Mouse (Mus musculus): Measurements from ENCODE around the gene Nfib. TPM values are rescaled to one million over a fixed set of nuclear protein-coding genes. Genes with fewer than 3 reads are reported as not detected.

Gene Nfib
- not detected in 2 replicates for total RNA-seq (2014; fragmentation: Nextera tagmentation)
- total RNA-seq (2017), result 0.12 and 0.16 TPM in 2 replicates
- polyA plus RNA-seq (2012), result not detected in 2 replicates

DNA sequence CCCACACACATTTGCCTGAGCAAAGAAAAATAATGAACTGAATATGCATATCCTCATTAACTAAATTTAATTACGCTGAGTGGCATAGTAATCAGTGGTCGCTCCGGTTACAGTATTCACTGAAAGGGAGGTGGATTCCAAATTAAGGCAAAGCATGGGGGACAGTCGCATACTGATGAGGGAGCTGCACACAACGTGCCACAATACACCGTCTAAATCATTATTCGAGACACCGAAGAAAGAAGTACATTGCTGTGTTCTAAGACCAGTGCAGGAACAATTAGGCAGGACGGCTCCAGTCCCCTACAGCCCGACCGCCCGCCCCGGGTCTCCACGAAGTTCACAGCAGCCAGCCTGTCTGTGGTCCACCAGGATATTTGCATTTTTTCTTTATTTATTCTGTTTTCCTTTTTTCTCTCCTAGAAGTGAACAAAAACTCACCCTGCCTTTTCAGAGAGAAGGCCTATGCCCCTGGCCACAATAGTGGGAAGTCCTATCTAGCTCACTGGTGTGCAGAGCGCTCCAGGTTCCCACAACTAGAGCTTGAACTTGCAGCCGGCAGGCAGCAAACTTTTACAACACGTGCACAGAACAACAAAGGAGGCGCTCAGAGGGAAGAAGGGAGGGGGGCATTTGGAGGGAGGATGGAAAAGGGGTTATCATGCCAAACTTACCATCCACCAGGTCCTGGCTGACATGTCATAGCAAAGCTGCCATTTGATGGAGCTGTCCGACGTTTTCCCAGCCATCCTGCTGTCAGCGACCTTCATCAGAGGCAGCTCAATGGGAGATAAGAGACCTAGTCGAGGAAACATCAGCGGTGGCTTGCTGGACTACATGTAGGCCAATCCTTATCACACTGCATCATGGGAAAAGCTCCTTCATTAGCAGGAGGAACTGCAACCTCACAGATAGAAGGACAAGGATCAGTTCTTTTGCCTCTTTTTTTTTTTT lies at the start of gene Nfib:
Nfib (minus strand) TSS at position 910 of the 954 bp plus-strand sequence.
- Histone ChIP-seq H3K4me1 (ENCODE audit: insufficient read depth, low read depth, low read length) (no peaks in the 10 kb centered on the region), H3K27me3 (ENCODE audit: insufficient read depth, low read length) (no peaks in the 10 kb centered on the region), H3K4me3 (ENCODE audit: low read depth, low read length) (no peak within 1 kb of the TSS), H3K36me3 (replicated peaks) (no peaks in the 10 kb centered on the region), H3K9me3 (replicated peaks) (peaks cover 35% of the 10 kb centered on the region)
- no peak for ATAC-seq (ENCODE audit: extremely low read depth, insufficient number of reproducible peaks, low FRiP score, poor library complexity, severe bottlenecking)
- TF ChIP-seq GATA2 (IDR thresholded peaks at IDR 0.05; ENCODE audit: borderline replicate concordance, low read depth, low read length) (no peak), POLR2AphosphoS5 (IDR thresholded peaks at IDR 0.05; ENCODE audit: insufficient replicate concordance, low read depth, low read length) (no peak), CTCF (IDR thresholded peaks at IDR 0.05; ENCODE audit: low read depth, low read length) (no peak), GATA1 (IDR thresholded peaks at IDR 0.05; ENCODE audit: borderline replicate concordance, low read length) (no peak), TAL1 (conservative IDR thresholded peaks at IDR 0.05; ENCODE audit: low read depth, low read length) (no peak)
- no peak for DNase-seq (ENCODE audit: low spot score)

GRCm38 (mm10) chr4:82735764-82736163 lies 30.2 kb upstream of the Nfib start:
- H3K4me1 ChIP-seq (ENCODE audit: insufficient read depth, low read depth, low read length), result no peaks in the 10 kb centered on the region
- no peak for DNase-seq (ENCODE audit: low spot score)
- H3K9me3 ChIP-seq (replicated peaks), result peaks cover 19% of the 10 kb centered on the region
- no peak for ATAC-seq (ENCODE audit: extremely low read depth, insufficient number of reproducible peaks, low FRiP score, poor library complexity, severe bottlenecking)
- no peak for TF ChIP-seq GATA2 (IDR thresholded peaks at IDR 0.05; ENCODE audit: borderline replicate concordance, low read depth, low read length)
- TF ChIP-seq CTCF (IDR thresholded peaks at IDR 0.05; ENCODE audit: low read depth, low read length), result no peak
- TF ChIP-seq POLR2AphosphoS5 (IDR thresholded peaks at IDR 0.05; ENCODE audit: insufficient replicate concordance, low read depth, low read length), result no peak
- TF ChIP-seq GATA1 (IDR thresholded peaks at IDR 0.05; ENCODE audit: borderline replicate concordance, low read length), result no peak
- TF ChIP-seq TAL1 (conservative IDR thresholded peaks at IDR 0.05; ENCODE audit: low read depth, low read length), result no peak
- no peaks in the 10 kb centered on the region for H3K27me3 ChIP-seq (ENCODE audit: insufficient read depth, low read length)
- no peaks in the 10 kb centered on the region for H3K36me3 ChIP-seq (replicated peaks)
- H3K4me3 ChIP-seq (ENCODE audit: low read depth, low read length), result no peak overlapping the region

DNA sequence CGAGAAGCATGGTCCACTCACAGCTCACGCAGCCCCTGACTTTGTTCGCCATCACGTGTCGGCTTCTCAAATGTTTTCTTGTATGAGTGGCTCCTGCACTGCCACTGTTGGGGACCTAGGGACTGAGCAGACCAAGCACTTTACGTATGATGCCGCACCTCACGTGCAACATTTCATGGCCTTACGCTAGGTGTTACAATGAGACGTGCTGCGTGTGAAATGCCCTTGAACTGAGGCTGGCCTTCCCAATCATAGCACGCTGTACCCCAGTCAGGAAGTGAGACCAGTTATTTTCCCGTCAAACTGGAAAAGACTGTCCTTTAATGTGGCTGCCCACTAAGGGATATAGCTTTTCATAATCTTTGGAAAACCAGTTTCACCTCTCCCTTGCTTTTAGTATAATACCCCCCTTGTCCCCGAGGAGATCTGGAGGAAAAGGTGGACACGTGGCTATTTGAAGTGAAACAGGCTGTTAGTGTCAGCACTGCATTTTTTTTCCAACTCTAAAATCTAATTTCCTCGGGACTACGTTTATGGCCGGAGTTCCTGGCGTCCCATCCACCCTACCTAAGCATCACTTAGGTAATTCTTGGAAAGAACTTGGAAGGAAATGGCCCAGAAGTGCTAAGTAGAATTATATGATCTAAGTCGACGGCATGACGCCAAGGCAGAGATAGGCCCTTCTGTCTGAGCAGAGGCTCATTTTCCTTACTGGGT lies 29.4 kb upstream of the Nfib start:
- TF ChIP-seq GATA2 (IDR thresholded peaks at IDR 0.05; ENCODE audit: borderline replicate concordance, low read depth, low read length) (no peak), CTCF (IDR thresholded peaks at IDR 0.05; ENCODE audit: low read depth, low read length) (no peak), GATA1 (IDR thresholded peaks at IDR 0.05; ENCODE audit: borderline replicate concordance, low read length) (no peak), TAL1 (conservative IDR thresholded peaks at IDR 0.05; ENCODE audit: low read depth, low read length) (no peak), POLR2AphosphoS5 (IDR thresholded peaks at IDR 0.05; ENCODE audit: insufficient replicate concordance, low read depth, low read length) (no peak)
- Histone ChIP-seq H3K9me3 (replicated peaks) (peaks cover 19% of the 10 kb centered on the region), H3K4me3 (ENCODE audit: low read depth, low read length) (no peak overlapping the region), H3K4me1 (ENCODE audit: insufficient read depth, low read depth, low read length) (no peaks in the 10 kb centered on the region), H3K36me3 (replicated peaks) (no peaks in the 10 kb centered on the region), H3K27me3 (ENCODE audit: insufficient read depth, low read length) (no peaks in the 10 kb centered on the region)
- DNase-seq (ENCODE audit: low spot score), result no peak
- ATAC-seq (ENCODE audit: extremely low read depth, insufficient number of reproducible peaks, low FRiP score, poor library complexity, severe bottlenecking), result no peak

GRCm38 (mm10) chr4:82734348-82734747 lies 28.8 kb upstream of the Nfib start:
- TF ChIP-seq GATA2 (IDR thresholded peaks at IDR 0.05; ENCODE audit: borderline replicate concordance, low read depth, low read length) (no peak), TAL1 (conservative IDR thresholded peaks at IDR 0.05; ENCODE audit: low read depth, low read length) (no peak), GATA1 (IDR thresholded peaks at IDR 0.05; ENCODE audit: borderline replicate concordance, low read length) (no peak), CTCF (IDR thresholded peaks at IDR 0.05; ENCODE audit: low read depth, low read length) (no peak), POLR2AphosphoS5 (IDR thresholded peaks at IDR 0.05; ENCODE audit: insufficient replicate concordance, low read depth, low read length) (no peak)
- Histone ChIP-seq H3K4me3 (ENCODE audit: low read depth, low read length) (no peak overlapping the region), H3K4me1 (ENCODE audit: insufficient read depth, low read depth, low read length) (no peaks in the 10 kb centered on the region), H3K9me3 (replicated peaks) (peaks cover 19% of the 10 kb centered on the region), H3K27me3 (ENCODE audit: insufficient read depth, low read length) (no peaks in the 10 kb centered on the region), H3K36me3 (replicated peaks) (no peaks in the 10 kb centered on the region)
- DNase-seq (ENCODE audit: low spot score), result no peak
- no peak for ATAC-seq (ENCODE audit: extremely low read depth, insufficient number of reproducible peaks, low FRiP score, poor library complexity, severe bottlenecking)

- ATAC-seq (ENCODE audit: extremely low read depth, insufficient number of reproducible peaks, low FRiP score, poor library complexity, severe bottlenecking), result no peak
- Histone ChIP-seq H3K36me3 (replicated peaks) (no peaks in the 10 kb centered on the region), H3K9me3 (replicated peaks) (peaks cover 19% of the 10 kb centered on the region), H3K4me3 (ENCODE audit: low read depth, low read length) (no peak overlapping the region), H3K4me1 (ENCODE audit: insufficient read depth, low read depth, low read length) (no peaks in the 10 kb centered on the region), H3K27me3 (ENCODE audit: insufficient read depth, low read length) (no peaks in the 10 kb centered on the region)
- no peak for DNase-seq (ENCODE audit: low spot score)
- TF ChIP-seq GATA1 (IDR thresholded peaks at IDR 0.05; ENCODE audit: borderline replicate concordance, low read length), result no peak
These were observed 28.1 kb upstream of the Nfib start for GRCm38 (mm10) chr4:82733636-82734035.

DNA sequence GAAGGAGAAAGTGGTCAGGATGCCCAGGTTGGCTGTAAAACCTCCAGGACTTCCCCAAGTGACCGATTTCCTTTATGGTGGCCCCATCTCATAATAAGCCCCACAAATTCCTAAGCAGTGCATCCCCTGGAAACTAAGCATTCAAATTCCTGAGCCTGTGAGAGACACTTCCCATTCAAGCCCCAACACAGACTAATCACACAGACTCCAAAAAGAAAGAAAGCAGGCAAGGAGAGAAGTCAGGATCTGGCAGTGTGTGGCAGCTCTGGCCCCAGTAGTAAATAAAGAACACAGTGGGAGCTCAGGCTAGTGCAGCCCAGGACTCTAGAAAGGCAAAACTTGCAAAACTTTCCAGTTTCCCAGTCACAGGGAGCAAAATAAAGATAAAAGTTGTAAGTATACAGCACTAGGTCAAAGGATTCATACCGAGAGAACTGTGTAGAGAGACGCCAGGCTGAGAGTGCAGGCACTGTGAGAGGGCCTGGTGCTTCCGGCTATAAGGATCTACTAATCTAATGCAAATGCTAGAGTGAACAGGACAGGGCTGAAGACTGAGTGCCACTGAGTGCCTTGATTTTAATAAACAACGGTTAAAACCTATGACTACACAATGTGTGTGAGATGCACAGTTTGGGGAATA lies 24.8 kb upstream of the Nfib start:
- no peak overlapping the region for H3K4me3 ChIP-seq (ENCODE audit: low read depth, low read length)
- no peaks in the 10 kb centered on the region for H3K4me1 ChIP-seq (ENCODE audit: insufficient read depth, low read depth, low read length)
- TF ChIP-seq GATA2 (IDR thresholded peaks at IDR 0.05; ENCODE audit: borderline replicate concordance, low read depth, low read length), result no peak
- no peak for TF ChIP-seq POLR2AphosphoS5 (IDR thresholded peaks at IDR 0.05; ENCODE audit: insufficient replicate concordance, low read depth, low read length)
- TF ChIP-seq CTCF (IDR thresholded peaks at IDR 0.05; ENCODE audit: low read depth, low read length), result no peak
- TF ChIP-seq TAL1 (conservative IDR thresholded peaks at IDR 0.05; ENCODE audit: low read depth, low read length), result no peak
- no peak for TF ChIP-seq GATA1 (IDR thresholded peaks at IDR 0.05; ENCODE audit: borderline replicate concordance, low read length)
- H3K9me3 ChIP-seq (replicated peaks), result peaks cover 25% of the 10 kb centered on the region
- no peak for DNase-seq (ENCODE audit: low spot score)
- H3K27me3 ChIP-seq (ENCODE audit: insufficient read depth, low read length), result no peaks in the 10 kb centered on the region
- no peak for ATAC-seq (ENCODE audit: extremely low read depth, insufficient number of reproducible peaks, low FRiP score, poor library complexity, severe bottlenecking)
- H3K36me3 ChIP-seq (replicated peaks), result no peaks in the 10 kb centered on the region

Data from G1E (cell line).